Mouse (Mus musculus): ENCODE measurements around the gene Med15.
"Not testable (repeated sequence)": the region's sequence is repeated elsewhere in the genome, so short reads cannot be mapped to it uniquely, and the experiment has no call there.

The Med15 gene

DNA sequence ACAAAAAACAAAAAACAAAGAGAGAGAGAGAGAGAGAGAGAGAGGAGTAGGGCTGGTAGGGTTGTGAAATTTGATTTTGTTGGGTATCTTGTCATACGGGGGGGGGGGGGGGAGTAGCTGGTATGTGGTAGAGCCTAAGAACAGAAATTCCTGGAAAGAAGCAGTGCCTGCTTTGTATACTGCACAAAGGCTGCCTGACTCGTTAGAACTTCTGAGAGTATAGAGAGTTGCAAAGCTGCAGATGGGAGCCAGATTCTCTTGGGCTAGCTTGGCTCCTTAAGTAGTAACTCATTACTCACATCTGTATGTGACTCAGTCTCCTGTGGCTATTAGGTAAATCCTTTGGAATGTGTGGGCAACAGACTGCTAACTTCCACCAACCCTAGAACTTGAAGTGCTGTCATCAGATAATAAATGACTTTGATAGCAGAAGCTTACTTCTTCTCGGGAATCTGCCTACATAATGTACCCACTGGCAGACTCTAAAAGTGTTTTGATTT, at the start of gene Med15:
Med15 (minus strand) TSS at position 51 of the 500 bp plus-strand sequence.
- DNase-seq (ENCODE audit: low spot score in 2 of 2) = no peak

DNA sequence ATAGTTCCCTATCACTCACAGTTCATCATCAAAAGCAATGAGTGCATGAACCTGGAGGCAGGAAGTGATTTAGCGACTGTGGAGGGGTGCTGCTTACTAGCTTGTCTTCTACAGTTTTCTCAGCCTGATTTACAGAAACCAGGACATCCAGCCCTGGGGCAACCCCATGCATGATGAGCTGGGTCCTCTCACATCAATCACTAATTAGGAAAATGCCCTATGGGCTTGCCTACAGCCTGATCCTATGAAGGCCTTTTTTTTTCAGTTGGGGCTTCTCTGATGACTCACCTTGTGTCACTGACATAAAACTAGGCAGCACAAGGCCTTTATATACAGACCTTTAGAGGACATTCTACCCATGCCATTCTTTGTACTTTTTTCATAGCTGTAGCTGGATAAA, 47.0 kb upstream of the Med15 start:
- no peak for DNase-seq (ENCODE audit: low spot score in 2 of 2)

GRCm38 (mm10) chr16:17778223-17778622, 45.5 kb upstream of the Med15 start:
- DNase-seq (ENCODE audit: low spot score in 2 of 2) = no peak

GRCm38 (mm10) chr16:17776828-17777227, 44.1 kb upstream of the Med15 start:
- peak in 1 of 2 experiments; percentile 68 for DNase-seq (ENCODE audit: low spot score in 2 of 2)

DNA sequence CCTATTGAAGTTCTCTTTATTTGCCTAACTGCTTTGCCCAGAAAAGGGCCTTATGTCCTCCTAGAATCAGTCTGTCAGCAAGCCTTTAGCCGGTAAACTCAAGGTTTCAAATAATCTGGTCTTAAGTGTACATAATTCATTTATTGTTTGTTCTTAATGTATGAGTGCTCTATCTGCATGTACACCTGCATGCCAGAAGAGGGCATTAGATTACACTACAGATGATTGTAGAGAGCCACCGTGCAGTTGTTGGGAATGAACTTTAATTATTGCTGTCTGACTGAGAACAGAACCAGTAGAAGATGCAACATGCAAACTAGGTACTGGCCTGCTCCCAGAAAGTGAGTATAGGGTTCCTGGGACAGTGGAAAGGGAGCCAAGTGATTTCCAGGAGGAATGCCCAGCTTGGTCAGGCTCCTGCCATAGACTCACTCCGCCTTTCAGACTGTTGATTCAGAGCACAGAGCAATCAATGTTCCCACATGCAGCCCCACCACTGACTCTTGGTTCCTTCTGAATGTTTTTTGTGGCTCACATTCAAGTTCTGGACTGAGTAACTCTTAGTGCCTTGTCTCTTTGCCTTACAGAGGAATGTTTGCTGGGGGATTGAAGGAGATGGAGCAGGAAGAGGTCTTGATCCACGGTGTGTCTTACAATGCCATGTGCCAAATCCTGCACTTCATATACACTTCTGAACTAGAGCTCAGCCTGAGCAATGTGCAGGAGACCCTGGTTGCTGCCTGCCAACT, 38.6 kb upstream of the Med15 start:
- DNase-seq (ENCODE audit: low spot score in 2 of 2) = no peak

- no peak for DNase-seq (ENCODE audit: low spot score in 2 of 2)
Observed at GRCm38 (mm10) chr16:17768834-17769233, 36.1 kb upstream of the Med15 start.

GRCm38 (mm10) chr16:17764108-17764511, 31.4 kb upstream of the Med15 start:
- no peak for DNase-seq (ENCODE audit: low spot score in 2 of 2)

DNA sequence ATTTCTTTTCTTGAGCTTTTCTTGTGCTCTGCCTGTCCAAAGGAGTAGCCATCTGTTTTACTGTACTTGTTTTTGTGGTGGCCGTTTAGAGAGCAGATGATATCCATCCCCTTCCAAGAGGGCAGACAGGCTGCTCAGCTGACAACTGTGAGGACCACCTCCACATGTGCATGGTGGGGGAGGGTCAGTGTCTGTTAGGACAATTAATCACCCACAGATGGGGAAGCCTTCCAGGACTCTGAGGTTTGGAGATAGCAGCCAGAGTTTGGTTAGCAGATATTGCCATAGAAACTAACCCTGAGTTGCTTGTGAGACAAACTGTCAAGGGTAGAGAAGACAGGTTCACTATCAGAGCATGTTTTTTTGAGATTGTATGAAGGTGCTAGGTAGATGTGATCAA, 28.4 kb upstream of the Med15 start:
- no peak for DNase-seq (ENCODE audit: low spot score in 2 of 2)

- peak; percentile 29 to 71 for DNase-seq (ENCODE audit: low spot score in 2 of 2)
Observed at GRCm38 (mm10) chr16:17760657-17761056, 28.0 kb upstream of the Med15 start.

GRCm38 (mm10) chr16:17759813-17760321, 27.2 kb upstream of the Med15 start:
- DNase-seq (ENCODE audit: low spot score in 2 of 2) = peak; percentile 32 to 46

DNA sequence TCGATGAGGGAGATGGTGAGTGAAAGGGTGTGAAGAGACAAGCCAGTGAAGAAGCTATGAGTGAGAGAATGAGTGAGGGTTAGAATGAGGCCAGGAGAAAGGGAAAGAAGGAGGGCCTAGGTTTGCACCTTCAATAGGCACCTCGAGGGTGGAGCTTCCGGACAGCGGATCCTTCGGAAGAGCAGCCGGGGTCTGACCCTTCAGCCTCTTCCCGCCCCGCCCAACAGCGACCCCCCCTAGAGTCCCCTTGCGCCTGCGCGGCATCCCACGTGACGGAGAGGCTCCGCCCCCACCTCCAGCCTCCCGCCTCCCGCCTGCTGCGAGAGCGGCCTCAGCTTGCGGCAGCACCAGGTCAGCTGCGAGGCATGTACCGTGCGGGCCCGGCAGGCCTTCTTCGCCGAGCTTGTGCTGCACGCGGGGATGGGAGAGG, 26.7 kb upstream of the Med15 start, which contains the start of gene Klhl22:
Klhl22 (plus strand) TSS at position 275 of the 430 bp plus-strand sequence.
- peak; percentile 76 to 88 for DNase-seq (ENCODE audit: low spot score in 2 of 2)

DNA sequence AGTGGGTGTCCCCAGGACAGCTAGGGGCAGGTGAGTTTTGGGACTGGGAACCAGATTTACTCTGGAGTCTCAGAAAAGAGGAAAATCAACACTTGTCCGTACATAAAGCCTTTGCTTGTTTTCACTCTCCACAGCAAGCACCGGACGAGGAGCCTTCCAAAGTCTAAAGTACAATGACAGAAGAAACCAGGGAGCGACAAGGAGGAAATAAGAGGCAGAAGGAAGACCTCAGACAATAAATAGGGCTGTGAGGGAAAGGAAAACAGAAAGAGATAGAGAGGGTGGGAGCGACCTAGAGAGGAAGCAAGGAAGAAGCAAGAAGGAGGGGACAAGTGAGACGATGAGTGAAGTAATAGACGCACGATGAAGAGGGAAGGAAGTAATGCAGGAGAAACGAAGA, 26.2 kb upstream of the Med15 start:
- no peak for DNase-seq (ENCODE audit: low spot score in 2 of 2)

- DNase-seq (ENCODE audit: low spot score in 2 of 2) = no peak
Observed at GRCm38 (mm10) chr16:17757756-17758155, 25.1 kb upstream of the Med15 start.

- no peak for DNase-seq (ENCODE audit: low spot score in 2 of 2)
Observed at GRCm38 (mm10) chr16:17753686-17754085, 21.0 kb upstream of the Med15 start.

- DNase-seq (ENCODE audit: low spot score in 2 of 2) = no peak
Observed at GRCm38 (mm10) chr16:17753001-17753400, 20.3 kb upstream of the Med15 start.

DNA sequence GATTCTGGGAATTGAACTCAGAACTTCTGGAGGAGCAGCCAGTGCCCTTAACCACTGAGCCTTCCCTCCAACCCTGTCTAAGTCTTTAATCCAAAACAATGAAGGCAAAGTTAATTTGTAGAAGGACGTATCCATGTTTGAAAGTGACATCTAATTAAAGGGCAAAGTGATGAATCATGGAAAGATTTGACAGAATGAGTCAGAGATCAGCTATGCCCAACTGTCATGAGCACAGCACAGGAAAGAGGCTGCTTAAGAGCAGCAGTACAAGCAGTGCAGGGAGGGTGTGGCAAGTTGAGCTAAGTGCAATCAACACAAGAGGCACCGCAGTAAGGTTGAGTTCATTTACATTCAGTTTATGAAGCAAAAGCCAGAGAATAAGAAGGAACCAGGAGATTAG, 12.4 kb upstream of the Med15 start:
- no peak for DNase-seq (ENCODE audit: low spot score in 2 of 2)

DNA sequence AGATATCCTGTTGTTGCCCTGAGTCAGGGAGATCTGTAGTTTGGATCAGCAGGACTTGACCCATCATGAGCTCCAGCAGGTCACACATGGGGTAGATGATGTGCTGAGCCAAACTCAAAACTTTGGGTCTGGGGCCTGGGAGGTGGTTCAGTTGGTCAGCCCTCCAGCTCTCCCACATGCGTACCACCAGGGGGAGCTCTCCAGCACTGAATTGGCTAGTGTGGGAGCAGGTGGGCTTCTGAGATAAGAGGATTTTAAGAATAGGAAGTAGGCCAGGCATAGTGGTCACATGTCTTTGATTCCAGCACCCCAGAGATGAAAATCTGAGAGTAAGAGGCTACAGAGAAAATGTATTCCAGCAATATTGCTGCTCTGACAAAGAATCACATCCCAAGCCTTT, 11.8 kb upstream of the Med15 start:
- DNase-seq (ENCODE audit: low spot score in 2 of 2) = peak in 1 of 2 experiments; percentile 61

DNA sequence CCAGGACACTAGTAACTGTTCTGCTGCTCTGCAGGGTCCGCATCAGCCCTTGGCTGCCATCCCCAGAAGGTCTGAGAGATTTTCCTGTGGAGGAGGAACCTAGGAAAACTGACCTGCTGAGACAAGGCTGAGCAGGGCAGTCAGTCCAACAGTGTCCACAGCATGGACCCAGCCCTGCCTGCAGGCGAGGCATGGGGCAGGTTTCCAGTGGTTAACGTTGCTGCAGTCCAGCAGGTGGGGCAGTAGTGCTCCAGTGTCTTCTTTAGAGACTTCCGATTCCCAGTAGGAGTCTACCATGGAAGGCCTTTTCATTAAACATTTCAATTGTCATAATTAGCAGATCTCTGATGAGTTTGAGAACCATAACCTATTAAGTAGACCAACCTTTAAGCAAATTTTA, 10.6 kb upstream of the Med15 start:
- DNase-seq (ENCODE audit: low spot score in 2 of 2) = no peak

DNA sequence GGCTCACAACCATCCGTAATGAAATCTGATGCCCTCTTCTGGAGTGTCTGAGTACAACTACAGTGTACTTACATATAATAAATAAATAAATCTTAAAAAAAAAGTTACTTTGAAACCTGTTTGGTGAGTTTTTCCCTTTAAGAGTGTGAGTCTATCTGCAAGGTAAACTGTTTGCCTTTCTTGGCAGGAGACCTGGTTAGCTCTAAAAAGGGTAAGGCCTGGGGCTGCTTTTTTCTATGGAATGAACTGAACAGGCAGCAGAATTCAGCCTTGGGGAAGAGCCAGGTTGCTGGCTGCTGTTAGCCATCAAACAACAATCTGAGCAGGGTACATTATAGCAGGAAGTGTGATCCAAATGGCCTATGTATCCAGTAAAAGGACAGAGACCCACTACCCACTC, 10.1 kb upstream of the Med15 start:
- DNase-seq (ENCODE audit: low spot score in 2 of 2) = no peak

GRCm38 (mm10) chr16:17740080-17740479, 7.4 kb upstream of the Med15 start:
- no peak for DNase-seq (ENCODE audit: low spot score in 2 of 2)

- no peak for DNase-seq (ENCODE audit: low spot score in 2 of 2)
Observed at GRCm38 (mm10) chr16:17736156-17736555, 3.5 kb upstream of the Med15 start.

GRCm38 (mm10) chr16:17734872-17735271, 2.2 kb upstream of the Med15 start:
- DNase-seq (ENCODE audit: low spot score in 2 of 2) = not testable (repeated sequence)

GRCm38 (mm10) chr16:17733646-17734045, 955 bp upstream of the Med15 start:
- DNase-seq (ENCODE audit: low spot score in 2 of 2) = no peak
